Mouse (Mus musculus) spleen, adult 2 months (tissue): ENCODE data around the gene Slit1.

Experiments
- CTCF ChIP-seq: fragments of 200-500 bp; IDR thresholded peaks from 2 replicates; pipeline ENCODE4 v1.5.1; 2011; ENCODE audit warnings: mild to moderate bottlenecking, inconsistent platforms; ENCODE audit not compliant: insufficient read depth, insufficient read length, insufficient replicate concordance; ENCODE audit errors: extremely low read depth
- POLR2A ChIP-seq: fragments of 200-500 bp; IDR thresholded peaks from 2 replicates; pipeline ENCODE4 v1.6.1; 2011; ENCODE audit warnings: low read depth, low read length, inconsistent platforms

- TF ChIP-seq CTCF, result no peak
- TF ChIP-seq POLR2A, result no peak
Observed at GRCm38 (mm10) chr19:41613325-41614087, 130.0 kb downstream of the Slit1 start.
